Mouse (Mus musculus) neural tube, embryonic 15.5 days (tissue): ENCODE results near the gene St3gal3. TPM values are rescaled to one million over a fixed set of nuclear protein-coding genes. Genes with fewer than 3 reads are reported as not detected.

Source experiments
- ATAC-seq: fragments of 200-750 bp; cut with Nextera tagmentation; 2 replicates; pipeline ENCODE4 v1.8.0; 2017; ENCODE audit warnings: mild to moderate bottlenecking, moderate TSS enrichment, moderate library complexity; ENCODE audit not compliant: low FRiP score
- H3K27ac ChIP-seq: fragments of 300-500 bp; sonication (generic); replicated peaks from 2 replicates; pipeline ENCODE4 v1.5.1; 2015; ENCODE audit warnings: mild to moderate bottlenecking, inconsistent platforms
- H3K27me3 ChIP-seq: fragments of 300-500 bp; sonication (generic); replicated peaks from 2 replicates; pipeline ENCODE4 v1.6.1; 2015; ENCODE audit warnings: inconsistent platforms
- H3K36me3 ChIP-seq: fragments of 300-500 bp; sonication (generic); 2 replicates; pipeline ENCODE4 v1.6.1; 2015; ENCODE audit warnings: inconsistent platforms
- H3K4me1 ChIP-seq: fragments of 300-500 bp; sonication (generic); 2 replicates; pipeline ENCODE4 v1.6.1; 2015; ENCODE audit warnings: inconsistent platforms
- H3K4me2 ChIP-seq: fragments of 300-500 bp; sonication (generic); 2 replicates; pipeline ENCODE4 v1.6.1; 2015; ENCODE audit warnings: inconsistent platforms, mild to moderate bottlenecking, moderate library complexity
- H3K4me3 ChIP-seq: fragments of 300-500 bp; sonication (generic); replicated peaks from 2 replicates; pipeline ENCODE4 v1.5.1; 2015; ENCODE audit warnings: mild to moderate bottlenecking, inconsistent platforms
- H3K9ac ChIP-seq: fragments of 300-500 bp; sonication (generic); replicated peaks from 2 replicates; pipeline ENCODE4 v1.6.1; 2015; ENCODE audit warnings: mild to moderate bottlenecking, inconsistent platforms
- H3K9me3 ChIP-seq: fragments of 300-500 bp; sonication (generic); replicated peaks from 2 replicates; pipeline ENCODE4 v1.6.1; 2016; ENCODE audit warnings: inconsistent platforms
- WGBS: fragments of 180-500 bp; shearing (Covaris S2); methylation state at CpG from one replicate; pipeline ENCODE4 v1.1.7; 2015; ENCODE audit warnings: mixed read lengths; 5-methylcytosine and 5-hydroxymethylcytosine counted together
- polyA plus RNA-seq: library from polyadenylated mRNA; unstranded; fragments of >200 nt; fragmentation: Nextera tagmentation; extraction: Ambion mirVana; gene quantifications from 2 replicates; pipeline ENCODE4 v1.2.1, GENCODE M21; 2015

Gene St3gal3
- polyA plus RNA-seq, 1 experiment from 2014 or later = 18.3 TPM

DNA sequence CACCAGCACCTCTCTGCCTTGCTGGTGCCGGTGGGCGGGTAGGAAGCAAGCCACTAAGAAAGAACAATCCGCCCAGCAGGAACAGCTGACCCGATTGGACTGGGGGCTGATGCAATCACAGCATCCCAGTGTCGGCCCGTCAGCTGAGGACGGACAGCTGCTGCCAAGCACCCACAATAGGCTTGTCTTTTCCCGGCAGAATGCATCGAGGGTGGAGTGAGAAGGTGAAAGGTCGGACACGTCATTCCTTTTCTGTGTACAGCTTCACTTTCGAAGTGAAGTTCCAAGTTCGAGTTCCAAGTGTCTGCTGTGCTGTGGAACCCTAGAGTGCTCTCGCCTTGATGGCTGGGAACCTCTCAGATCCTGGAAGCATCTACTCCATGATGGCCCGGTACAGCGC lies 3.1 kb upstream of the St3gal3 start:
- Histone ChIP-seq H3K27me3 (no peaks in the 10 kb centered on the region), H3K4me1 (peaks cover 18% of the 10 kb centered on the region), H3K4me2 (no peak overlapping the region), H3K4me3 (no peak overlapping the region), H3K9me3 (no peaks in the 10 kb centered on the region), H3K9ac (no peak overlapping the region), H3K27ac (no peak overlapping the region), H3K36me3 (peaks cover 64% of the 10 kb centered on the region)
- 82% methylated on average over 16 of the region's 16 CpGs for WGBS
- no peak for ATAC-seq

DNA sequence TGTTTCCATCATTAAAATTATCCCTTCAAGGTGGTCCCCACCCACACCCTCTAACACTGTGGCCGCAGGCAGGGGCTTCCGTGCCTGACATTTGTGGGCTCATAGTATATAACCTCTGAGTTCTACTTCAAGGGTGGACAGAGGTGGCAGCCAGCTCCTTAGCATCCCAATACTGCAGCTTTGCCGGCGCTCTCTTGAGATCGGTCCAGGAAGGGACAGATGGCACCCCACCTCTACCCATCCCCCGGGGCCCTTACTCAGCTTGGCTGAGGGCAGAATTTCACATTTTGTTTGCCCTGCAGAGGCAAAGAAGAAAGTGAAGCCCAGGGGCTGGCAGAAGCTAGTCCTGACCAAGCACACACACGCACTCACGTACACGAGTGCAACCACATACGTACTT lies 2.6 kb upstream of the St3gal3 start:
- H3K36me3 ChIP-seq = peaks cover 58% of the 10 kb centered on the region

DNA sequence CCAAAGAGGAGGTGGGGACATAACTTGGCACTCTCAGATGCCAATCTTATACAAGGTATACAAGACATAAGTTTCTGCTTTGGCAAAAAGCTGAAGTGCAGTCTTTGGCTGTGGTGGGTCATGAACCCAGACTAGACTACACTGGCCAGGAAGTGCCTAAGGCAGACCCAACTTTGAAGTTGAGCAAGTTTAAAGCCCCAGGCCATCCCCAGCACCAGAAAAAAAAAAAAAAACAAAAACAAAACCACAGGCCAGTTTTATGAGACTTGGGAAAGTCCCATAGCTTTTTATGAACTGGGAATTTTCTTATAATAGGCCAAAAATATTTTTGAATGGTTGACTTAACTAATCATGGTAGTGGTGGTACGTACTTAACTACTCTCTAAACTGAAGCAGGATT lies 700 bp upstream of the St3gal3 start:
- peaks cover 29% of the 10 kb centered on the region for H3K4me1 ChIP-seq
- no peaks in the 10 kb centered on the region for H3K27me3 ChIP-seq
- H3K4me3 ChIP-seq = peak overlapping the region; percentile 93
- 0 out of 2 replicates have a peak, but pooled peaks have one; percentile 4 for ATAC-seq
- peaks cover 39% of the 10 kb centered on the region for H3K36me3 ChIP-seq
- 92% methylated on average over 1 of the region's 1 CpGs for WGBS
- H3K4me2 ChIP-seq = peak overlapping the region; percentile 85
- peak overlapping the region; percentile 87; the same call in 1 of the 2 replicates for H3K9ac ChIP-seq
- H3K9me3 ChIP-seq = no peaks in the 10 kb centered on the region
- H3K27ac ChIP-seq = peak overlapping the region; percentile 85

More for the DNA sequence above, 2.6 kb upstream of the St3gal3 start:
- H3K27ac ChIP-seq = no peak overlapping the region
- no peaks in the 10 kb centered on the region for H3K27me3 ChIP-seq
- 91% methylated on average over 10 of the region's 10 CpGs for WGBS
- ATAC-seq = no peak
- H3K9ac ChIP-seq = no peak overlapping the region
- H3K4me1 ChIP-seq = peaks cover 24% of the 10 kb centered on the region
- H3K9me3 ChIP-seq = no peaks in the 10 kb centered on the region
- no peak overlapping the region for H3K4me2 ChIP-seq
- H3K4me3 ChIP-seq = no peak overlapping the region

DNA sequence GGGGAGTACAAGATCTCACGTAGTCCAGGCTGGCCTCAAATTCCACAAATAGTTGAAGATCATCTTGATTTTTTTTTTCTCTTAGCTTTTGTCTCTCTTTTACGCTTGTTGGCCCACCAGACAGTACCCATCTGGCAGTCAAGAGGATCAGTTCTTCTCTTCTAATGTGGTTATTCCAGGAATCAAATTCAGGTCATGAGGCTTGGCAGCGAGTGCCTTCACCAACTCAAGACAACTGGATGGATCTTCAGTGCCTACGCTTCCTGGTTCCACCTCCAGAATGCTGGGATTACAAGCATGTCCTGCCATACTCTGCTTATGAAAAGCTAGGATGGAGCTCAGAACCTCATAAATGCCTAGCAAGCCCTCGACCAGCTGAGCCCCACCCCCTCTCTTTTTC lies 3.4 kb downstream of the St3gal3 start:
- no peak for ATAC-seq
- H3K27ac ChIP-seq = no peak overlapping the region
- 93% methylated on average over 5 of the region's 5 CpGs for WGBS

DNA sequence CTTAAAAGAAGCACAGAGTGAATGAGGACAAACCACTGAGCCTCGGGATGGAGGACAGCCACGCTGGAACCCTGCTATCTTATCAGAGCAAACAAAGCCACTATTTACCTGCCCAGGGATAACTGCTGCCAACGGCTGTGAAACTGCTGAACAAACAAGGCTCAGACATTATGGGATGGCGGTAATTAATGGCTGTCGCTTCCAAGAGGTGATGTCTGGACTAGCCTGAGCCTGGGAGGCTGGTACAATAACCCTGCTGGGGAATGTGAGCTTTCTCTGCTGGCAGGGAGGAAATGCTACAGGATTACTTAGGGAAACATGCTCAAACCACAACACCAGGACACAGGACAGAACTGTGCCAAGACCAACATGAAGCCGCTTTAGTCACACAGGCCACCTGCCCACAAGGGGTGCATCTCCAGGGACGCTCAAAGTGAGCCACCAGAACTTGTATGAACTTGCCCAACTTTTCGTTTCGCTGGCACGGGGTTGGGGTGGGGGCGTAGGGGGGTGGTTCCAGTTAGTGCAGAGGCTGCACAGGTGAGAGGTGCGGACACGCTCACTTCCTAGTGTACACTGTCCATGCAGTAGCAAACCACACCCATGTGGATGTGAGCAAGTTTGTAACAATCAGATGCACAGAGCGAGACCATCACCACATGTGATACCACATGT lies 11.5 kb downstream of the St3gal3 start:
- no peaks in the 10 kb centered on the region for H3K27me3 ChIP-seq
- no peak overlapping the region for H3K4me2 ChIP-seq
- no peaks in the 10 kb centered on the region for H3K36me3 ChIP-seq
- peaks cover 10% of the 10 kb centered on the region; the same call in 1 of the 2 replicates for H3K4me1 ChIP-seq
- 86% methylated on average over 14 of the region's 14 CpGs for WGBS
- no peak overlapping the region for H3K27ac ChIP-seq
- H3K9ac ChIP-seq = no peak overlapping the region
- H3K4me3 ChIP-seq = no peak overlapping the region
- no peaks in the 10 kb centered on the region for H3K9me3 ChIP-seq
- no peak for ATAC-seq

More for the DNA sequence above, 3.4 kb downstream of the St3gal3 start:
- H3K4me1 ChIP-seq = peaks cover 34% of the 10 kb centered on the region
- no peaks in the 10 kb centered on the region for H3K27me3 ChIP-seq
- no peak overlapping the region for H3K4me2 ChIP-seq
- no peak overlapping the region for H3K4me3 ChIP-seq
- no peaks in the 10 kb centered on the region for H3K9me3 ChIP-seq
- no peak overlapping the region for H3K9ac ChIP-seq
- peaks cover 4% of the 10 kb centered on the region for H3K36me3 ChIP-seq

DNA sequence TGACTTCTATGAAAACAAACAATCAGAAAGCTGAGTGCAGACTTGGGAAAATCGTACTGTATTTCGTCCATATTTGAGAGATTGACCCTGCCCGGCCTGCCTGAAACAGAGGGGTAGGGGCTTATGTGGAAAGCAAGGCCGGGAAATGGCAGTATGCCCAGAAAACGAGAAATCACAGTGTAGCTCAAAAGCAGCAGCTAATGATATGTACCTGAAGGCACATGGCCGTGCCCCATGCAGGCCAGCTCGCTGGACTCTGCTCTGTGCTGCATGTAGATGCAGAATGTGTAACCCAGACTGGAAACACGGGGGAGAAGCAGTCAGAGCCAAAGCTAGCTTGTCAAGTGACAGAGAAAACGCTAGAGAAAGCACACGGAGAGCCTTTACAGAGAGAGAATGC lies 12.6 kb downstream of the St3gal3 start:
- 82% methylated on average over 10 of the region's 10 CpGs for WGBS

DNA sequence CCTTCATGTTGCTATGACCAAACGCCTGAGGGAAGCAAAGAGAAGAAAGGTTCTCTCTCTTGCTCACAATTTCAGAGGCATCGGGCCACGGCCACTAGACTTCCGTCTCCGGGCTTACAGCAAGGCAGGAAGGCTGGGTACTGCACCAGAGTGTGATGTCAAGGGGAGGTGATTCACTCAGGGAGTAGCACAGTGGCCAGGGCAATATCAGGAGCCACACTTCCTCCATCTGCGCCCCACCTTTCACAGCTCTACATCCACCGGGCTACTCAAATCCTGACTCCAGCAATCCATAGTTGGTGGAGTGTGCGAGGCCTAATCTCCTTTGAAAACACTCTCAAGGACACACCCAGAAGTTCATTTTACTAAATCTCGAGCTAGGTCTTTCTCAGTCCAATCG lies 17.1 kb downstream of the St3gal3 start:
- H3K4me3 ChIP-seq = no peak overlapping the region
- ATAC-seq = no peak
- H3K9ac ChIP-seq = no peak overlapping the region
- no peak overlapping the region for H3K4me2 ChIP-seq
- H3K9me3 ChIP-seq = no peaks in the 10 kb centered on the region
- H3K27ac ChIP-seq = no peak overlapping the region
- H3K36me3 ChIP-seq = no peaks in the 10 kb centered on the region
- H3K4me1 ChIP-seq = 0 out of 2 replicates have a peak, but pooled peaks cover 5% of the 10 kb centered on the region
- 93% methylated on average over 10 of the region's 10 CpGs for WGBS
- no peaks in the 10 kb centered on the region for H3K27me3 ChIP-seq

More for the DNA sequence above, 12.6 kb downstream of the St3gal3 start:
- no peak overlapping the region for H3K4me3 ChIP-seq
- H3K4me2 ChIP-seq = no peak overlapping the region
- no peaks in the 10 kb centered on the region for H3K27me3 ChIP-seq
- peaks cover 5% of the 10 kb centered on the region; the same call in 1 of the 2 replicates for H3K4me1 ChIP-seq
- H3K36me3 ChIP-seq = no peaks in the 10 kb centered on the region
- H3K9me3 ChIP-seq = no peaks in the 10 kb centered on the region
- H3K9ac ChIP-seq = no peak overlapping the region
- no peak for ATAC-seq
- H3K27ac ChIP-seq = no peak overlapping the region

DNA sequence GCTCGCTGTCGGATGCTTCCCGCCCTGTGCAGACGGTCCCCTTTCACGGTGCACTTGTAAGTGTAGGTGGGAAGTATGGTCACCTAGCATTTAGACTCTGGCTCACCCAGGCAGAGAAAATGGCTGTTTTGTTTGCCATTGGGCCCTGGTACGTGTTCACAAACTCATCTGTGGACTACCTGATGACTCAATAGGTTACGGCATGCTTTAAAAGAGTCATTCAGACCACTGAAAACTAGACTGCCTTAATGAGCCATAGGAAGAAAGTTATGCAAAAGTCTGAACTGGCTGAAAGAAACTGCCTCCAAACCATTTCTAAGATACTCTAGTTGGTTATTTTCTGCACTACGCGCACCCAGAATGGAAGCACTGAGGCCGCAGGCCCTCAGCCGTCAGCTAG lies 18.6 kb downstream of the St3gal3 start:
- no peaks in the 10 kb centered on the region for H3K27me3 ChIP-seq
- no peak overlapping the region for H3K9ac ChIP-seq
- 89% methylated on average over 11 of the region's 11 CpGs for WGBS
- H3K27ac ChIP-seq = no peak overlapping the region
- H3K36me3 ChIP-seq = no peaks in the 10 kb centered on the region
- no peak overlapping the region for H3K4me3 ChIP-seq
- H3K9me3 ChIP-seq = no peaks in the 10 kb centered on the region
- no peak for ATAC-seq
- no peak overlapping the region for H3K4me2 ChIP-seq
- 0 out of 2 replicates have a peak, but pooled peaks cover 3% of the 10 kb centered on the region for H3K4me1 ChIP-seq

DNA sequence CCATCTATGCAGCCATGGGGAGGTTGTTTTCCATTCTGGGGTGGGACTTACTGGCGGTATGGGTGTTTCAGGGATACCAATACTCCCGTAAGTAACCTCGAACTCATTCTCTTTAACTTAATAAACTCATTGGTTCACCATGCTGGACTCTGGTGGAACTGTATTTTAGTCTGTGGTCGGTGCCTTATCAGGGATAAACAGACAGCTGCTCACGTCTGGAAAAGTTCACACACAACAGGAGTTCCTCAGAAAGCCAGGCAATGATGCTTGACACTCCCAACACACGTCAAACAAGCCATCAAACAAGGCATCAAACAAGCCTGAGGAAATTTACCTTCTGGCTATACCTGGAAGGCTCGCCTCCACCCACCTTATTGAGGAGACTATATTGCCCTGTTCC lies 19.6 kb downstream of the St3gal3 start:
- 92% methylated on average over 7 of the region's 7 CpGs for WGBS
- Histone ChIP-seq H3K27ac (no peak overlapping the region), H3K4me3 (no peak overlapping the region), H3K9me3 (no peaks in the 10 kb centered on the region), H3K4me1 (0 out of 2 replicates have a peak, but pooled peaks cover 3% of the 10 kb centered on the region), H3K27me3 (no peaks in the 10 kb centered on the region), H3K9ac (no peak overlapping the region), H3K36me3 (no peaks in the 10 kb centered on the region), H3K4me2 (no peak overlapping the region)
- no peak for ATAC-seq

DNA sequence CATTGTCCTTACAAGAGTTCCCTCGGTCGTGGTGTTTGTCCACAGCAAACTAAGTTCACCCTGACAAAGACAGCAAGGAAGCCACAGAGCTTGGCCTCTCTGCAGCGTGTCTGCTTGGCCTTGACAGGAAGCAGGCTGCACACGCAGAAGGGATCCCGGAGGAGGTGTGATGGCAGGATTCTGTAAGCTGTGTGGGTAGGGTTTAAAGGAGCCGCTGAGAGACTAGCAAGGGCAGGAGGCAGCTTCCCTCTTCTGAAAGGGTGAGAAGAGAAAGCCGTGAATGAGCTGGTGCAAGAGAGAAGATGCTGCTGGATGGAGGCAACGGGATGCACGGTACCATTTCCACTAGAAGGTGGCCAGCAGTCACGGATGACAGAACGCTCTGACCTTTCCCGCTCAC lies 22.1 kb downstream of the St3gal3 start:
- Histone ChIP-seq H3K27ac (no peak overlapping the region), H3K4me1 (peaks cover 9% of the 10 kb centered on the region; the same call in 1 of the 2 replicates), H3K36me3 (no peaks in the 10 kb centered on the region), H3K27me3 (no peaks in the 10 kb centered on the region), H3K4me3 (no peak overlapping the region), H3K9me3 (no peaks in the 10 kb centered on the region), H3K4me2 (no peak overlapping the region), H3K9ac (no peak overlapping the region)
- WGBS = 81% methylated on average over 12 of the region's 12 CpGs
- no peak for ATAC-seq

DNA sequence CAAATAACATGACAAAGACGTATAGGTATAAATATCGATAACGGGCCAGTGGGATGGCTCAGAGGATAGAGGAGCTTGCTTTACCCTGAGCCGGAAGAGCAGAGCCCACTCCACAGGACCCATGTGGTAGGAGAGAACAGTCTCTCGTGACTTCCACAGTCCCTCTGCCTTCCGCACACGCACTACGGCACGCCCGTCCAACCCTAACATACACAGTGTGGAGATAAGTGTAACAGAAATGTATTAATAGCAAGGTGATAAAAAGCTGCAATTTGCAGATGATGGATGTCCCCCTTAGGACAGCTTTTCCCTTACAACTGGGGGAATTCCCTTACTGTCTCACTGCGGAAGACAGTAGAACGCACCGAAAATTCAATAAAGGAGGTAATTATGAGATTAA lies 25.1 kb downstream of the St3gal3 start:
- H3K36me3 ChIP-seq = peaks cover 11% of the 10 kb centered on the region
- H3K27me3 ChIP-seq = no peaks in the 10 kb centered on the region
- no peak overlapping the region for H3K9ac ChIP-seq
- peak; percentile 45; the same call in 1 of the 2 replicates for ATAC-seq
- H3K4me3 ChIP-seq = no peak overlapping the region
- H3K4me1 ChIP-seq = peaks cover 9% of the 10 kb centered on the region; the same call in 1 of the 2 replicates
- no peak overlapping the region for H3K4me2 ChIP-seq
- WGBS = 58% methylated on average over 13 of the region's 13 CpGs
- no peaks in the 10 kb centered on the region for H3K9me3 ChIP-seq
- no peak overlapping the region for H3K27ac ChIP-seq

DNA sequence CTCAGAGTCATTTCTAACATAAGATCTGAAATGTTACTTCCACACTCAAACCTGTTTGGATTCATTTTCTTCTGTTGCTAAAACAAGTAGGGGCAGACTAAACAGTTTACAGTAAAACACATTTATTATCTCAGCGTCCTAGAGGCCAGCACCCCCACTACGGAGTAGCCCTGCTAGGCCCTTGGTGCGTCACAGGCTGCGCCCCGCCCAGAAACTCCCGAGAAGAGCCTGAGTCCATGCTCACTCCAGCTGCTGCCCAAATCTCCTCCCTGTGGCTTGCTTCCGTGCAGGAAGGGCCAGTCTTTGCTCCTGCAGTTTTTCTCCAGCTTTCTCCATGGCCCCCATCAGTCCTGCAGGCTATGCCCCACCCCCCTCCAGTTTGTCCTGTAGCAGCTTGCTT lies 25.9 kb downstream of the St3gal3 start:
- 78% methylated on average over 7 of the region's 7 CpGs for WGBS
- Histone ChIP-seq H3K36me3 (peaks cover 11% of the 10 kb centered on the region), H3K27ac (no peak overlapping the region), H3K4me1 (peaks cover 9% of the 10 kb centered on the region; the same call in 1 of the 2 replicates), H3K4me3 (no peak overlapping the region), H3K9ac (no peak overlapping the region), H3K4me2 (no peak overlapping the region), H3K27me3 (no peaks in the 10 kb centered on the region), H3K9me3 (no peaks in the 10 kb centered on the region)
- ATAC-seq = no peak
